Mouse (Mus musculus) erythroid progenitor cell, adult 5-6 weeks (primary cell): ENCODE results near the gene Pan2. TPM values are rescaled to one million over a fixed set of nuclear protein-coding genes. Genes with fewer than 3 reads are reported as not detected.
A peak's percentile ranks its signal among the peaks of the same experiment; 100 is the strongest.
"Not testable (repeated sequence)": the region's sequence is repeated elsewhere in the genome, so short reads cannot be mapped to it uniquely, and the experiment has no call there.

Source experiments
- ATAC-seq: replicated peaks from 2 replicates; pipeline ENCODE4 v1.8.0; 2016; ENCODE audit warnings: moderate number of reproducible peaks, mild to moderate bottlenecking, moderate TSS enrichment, inconsistent platforms; ENCODE audit not compliant: poor library complexity, low FRiP score, severe bottlenecking
- total RNA-seq, 2 experiments: library from RNA; stranded (forward) in 1 of 2; stranded (reverse) in 1 of 2; fragments of 150-400 nt in 1 of 2; fragments of 186-747, 209-891 nt in 1 of 2; gene quantifications; 2 replicates each; pipeline versions ENCODE4 v1.2.3 to v1.2.4; 2015 to 2017; ENCODE audit warnings: low replicate concordance in 2 of 2

Gene Pan2
- total RNA-seq, 2 experiments from 2014 or later = 27.0 to 34.8 TPM

DNA sequence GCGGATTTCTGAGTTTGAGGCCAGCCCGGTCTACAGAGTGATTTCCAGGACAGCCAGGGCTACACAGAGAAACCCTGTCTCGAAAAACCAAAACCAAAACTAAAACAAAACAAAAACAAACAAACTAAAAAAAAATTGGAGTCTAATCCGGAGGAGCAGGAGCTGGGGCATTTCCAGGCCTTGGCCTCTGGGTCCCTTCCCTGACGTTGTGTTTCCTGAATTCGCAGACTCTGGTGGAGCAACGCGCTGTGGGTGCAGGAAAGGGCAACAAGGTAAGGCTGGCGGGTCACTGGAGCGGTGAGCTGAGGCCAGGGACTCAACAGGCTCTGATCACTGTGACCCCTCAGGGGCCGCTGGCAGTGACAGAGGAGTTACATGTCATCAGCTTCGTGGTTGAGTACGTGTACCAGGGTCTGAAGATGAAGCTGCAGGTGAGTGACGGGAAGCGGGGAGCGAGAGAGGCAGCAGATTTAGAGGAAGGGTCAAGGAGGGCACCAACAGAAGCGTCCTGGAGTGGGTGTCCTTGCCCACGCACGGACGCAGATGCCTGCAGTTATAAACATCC lies 20.2 kb upstream of the Pan2 start:
- ATAC-seq = no peak

DNA sequence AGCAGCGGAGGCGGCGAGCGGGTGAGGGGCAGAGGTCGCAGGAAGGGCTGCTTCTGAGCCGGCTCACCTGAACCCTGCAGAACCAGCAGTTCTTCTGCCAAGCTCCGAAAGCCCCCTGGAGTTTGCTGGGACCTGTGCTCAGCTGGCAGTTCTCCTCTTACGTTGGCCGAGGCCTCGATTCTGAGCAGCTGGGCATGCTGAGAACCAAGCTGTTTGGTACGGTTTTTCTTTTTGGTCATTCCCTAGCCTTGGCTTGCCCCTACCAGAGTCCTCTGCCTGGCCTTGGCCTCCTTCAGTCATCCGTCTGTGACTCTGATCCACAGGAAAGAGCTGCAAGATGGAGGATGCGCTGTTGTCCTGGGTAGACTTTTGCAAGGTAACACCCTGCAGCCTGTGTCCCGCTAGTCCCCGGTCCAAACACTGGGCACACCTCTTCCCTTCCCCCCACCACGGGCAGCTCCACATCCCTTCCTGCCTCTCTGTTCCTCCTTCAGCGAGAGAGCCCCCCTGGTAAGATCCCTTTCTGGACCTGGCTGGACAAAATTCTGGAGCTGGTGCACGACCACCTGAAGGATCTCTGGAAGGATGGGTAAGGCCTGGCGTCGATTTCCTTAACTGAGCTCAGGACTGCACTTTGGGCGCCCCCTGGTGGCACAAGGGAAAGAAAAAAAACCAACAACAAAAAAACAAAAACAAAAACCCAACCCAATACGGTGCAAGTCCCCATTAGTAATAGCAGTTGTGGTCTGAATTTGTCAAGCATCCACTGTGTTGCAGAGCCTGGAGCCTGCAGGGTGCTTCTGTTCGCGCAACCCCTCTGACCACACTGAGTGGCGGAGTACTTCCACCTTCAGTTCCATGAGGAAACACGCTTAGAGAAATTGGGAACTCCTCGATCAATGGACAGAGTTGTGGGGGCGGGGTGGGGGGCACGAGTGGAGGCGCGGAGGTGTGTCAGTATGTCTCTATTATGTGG lies 19.2 kb upstream of the Pan2 start:
- peak; percentile 67 for ATAC-seq

DNA sequence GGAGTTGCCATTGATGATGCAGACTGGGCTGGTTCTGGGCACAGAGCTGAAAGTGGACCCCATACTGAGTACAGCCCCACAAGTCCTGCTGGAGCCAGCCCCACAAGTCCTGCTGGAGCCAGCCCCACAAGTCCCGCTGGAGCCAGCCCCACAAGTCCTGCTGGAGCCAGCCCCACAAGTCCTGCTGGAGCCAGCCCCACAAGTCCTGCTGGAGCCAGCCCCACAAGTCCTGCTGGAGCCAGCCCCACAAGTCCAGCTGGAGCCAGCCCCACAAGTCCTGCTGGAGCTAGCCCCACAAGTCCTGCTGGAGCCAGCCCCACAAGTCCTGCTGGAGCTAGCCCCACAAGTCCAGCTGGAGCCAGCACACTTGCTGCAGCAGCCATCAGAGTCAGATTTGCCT lies 12.5 kb upstream of the Pan2 start:
- ATAC-seq = not testable (repeated sequence)

DNA sequence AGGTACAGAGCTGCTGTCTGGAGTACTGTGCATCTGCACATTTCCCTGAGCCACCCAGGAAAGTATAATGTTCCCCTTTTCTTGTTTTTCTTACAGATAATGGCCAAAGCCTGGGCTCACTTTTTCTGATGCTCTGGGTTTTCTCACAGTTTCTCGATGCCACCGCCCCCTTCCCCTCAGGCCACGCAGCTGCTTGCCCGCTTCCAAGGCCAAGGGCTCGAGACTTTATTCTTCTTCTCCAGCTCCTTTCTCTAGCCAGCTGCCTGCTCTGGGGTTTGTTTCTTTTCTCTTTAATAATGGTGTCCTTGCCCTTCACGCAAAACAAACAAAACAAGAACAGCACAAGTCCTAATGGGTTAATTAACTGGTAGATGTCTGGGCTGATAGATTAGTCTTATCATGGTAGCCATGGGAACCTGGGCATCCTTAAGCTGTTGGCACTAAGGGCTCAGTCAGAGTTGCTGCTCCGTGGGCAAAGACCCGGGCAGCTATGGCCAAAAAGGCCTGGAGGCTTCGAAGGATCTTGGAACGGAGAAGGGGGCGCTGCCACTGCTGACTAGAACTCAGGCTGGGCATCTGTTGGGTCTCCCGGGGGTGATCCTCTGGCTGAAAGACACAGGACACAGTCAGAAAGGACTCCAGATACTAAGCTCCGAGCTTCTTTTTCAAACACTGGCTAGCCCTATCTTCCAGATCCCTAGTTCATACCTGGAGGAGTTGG lies 6.6 kb upstream of the Pan2 start:
- no peak for ATAC-seq

DNA sequence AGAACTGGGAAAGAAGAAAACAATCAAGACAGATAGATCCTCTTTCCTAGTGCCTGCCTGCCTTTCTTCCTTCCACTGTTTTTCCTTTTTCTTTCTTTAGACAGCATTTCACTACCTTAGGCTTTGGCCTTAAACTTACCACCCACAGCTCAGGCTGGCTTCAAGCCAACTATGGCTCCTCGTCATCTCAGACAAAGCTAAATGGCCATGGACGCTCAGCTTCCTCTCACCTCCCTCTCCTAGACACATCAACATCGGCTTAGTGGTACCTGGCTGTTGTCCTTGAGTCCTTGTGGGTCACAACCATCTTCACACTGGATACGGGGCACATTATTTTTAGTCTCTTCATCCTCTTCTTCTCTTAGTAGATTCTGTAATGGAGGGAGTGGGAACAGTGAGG lies 5.9 kb upstream of the Pan2 start:
- no peak for ATAC-seq

DNA sequence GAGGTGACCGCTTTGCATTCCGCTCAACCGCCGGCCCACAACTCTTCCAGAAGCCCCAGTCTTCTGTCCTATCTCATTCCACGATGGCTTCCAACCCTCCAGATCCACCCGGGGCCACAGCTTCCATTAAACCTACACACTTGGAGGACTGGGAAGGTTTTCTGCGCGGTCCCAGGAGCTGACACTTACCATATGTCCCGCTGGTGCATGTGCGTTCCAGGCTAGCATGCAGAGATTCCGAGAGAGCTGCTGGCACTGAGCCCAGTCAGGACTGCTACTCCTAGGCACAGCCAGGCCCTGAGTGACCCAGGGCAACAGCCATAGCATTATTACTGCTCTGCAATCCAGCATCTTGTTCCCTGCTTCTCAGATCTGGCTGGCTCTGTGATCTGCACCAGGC lies 5.5 kb upstream of the Pan2 start:
- ATAC-seq = no peak

DNA sequence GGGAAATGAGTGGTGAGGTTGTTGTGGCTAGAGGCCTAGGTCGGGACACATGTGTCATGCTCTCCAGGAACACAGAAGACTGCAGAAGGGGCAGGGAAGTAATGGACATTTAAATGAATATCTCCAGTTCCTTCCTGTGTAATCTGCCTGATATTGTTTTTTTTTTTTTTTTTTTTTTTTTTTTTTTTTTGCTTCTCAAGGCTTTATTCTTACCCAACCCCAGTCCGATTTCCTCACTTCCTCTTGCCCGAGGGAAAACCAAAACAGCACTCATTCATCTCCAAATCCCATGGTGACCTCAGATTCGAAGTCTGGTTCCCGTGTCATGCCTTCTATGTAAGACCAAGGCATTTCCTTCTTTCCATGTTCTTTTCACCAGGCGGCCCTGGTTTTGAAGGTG lies 4.9 kb upstream of the Pan2 start:
- ATAC-seq = no peak

DNA sequence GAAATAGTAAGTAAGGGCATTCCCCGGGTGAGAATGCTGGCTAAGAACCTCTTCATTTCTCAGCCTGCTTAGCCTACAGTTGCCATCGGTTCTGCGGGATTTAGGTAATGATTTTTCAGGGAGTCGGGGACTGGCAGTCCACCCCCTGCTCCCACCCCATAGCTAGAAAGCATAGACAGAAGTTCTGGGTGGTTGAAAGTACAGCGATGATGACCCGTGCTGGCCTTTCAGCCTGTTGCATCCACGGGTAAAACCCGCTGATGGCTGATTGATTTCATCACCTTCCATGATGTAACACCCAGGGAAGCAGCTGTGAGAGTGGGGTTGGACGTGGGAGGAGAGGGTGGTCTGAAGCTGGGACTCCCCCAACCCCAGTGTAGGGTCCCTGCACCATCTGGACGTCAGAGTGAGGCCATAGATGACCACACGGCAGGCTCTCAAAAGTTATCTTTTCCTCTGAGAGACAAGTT lies 4.4 kb upstream of the Pan2 start, which contains the start of gene Il23a:
Gene Il23a, minus strand, starts transcription at position 51 of the 470 bp plus-strand sequence.
- no peak for ATAC-seq

DNA sequence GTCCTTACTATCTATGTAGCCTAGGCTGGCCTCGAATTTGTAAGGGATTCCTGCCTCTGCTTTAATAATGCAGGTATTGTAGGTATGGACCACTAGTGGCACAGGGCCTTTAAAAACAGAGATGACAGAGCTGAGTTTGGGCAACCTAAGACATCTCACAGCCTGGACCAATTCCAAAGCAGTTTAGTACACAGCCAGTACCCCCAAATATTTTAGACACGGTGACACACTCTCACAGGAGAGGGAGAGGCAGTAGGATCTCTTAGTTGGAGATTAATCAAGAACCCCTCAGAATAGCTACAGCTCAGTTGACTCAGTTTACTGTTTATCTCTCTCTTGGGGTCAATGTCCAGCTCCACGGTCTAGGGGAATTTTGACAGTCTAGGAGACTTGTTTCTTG lies 778 bp upstream of the Pan2 start:
- ATAC-seq = peak; percentile 4; the same call in 1 of the 2 replicates

DNA sequence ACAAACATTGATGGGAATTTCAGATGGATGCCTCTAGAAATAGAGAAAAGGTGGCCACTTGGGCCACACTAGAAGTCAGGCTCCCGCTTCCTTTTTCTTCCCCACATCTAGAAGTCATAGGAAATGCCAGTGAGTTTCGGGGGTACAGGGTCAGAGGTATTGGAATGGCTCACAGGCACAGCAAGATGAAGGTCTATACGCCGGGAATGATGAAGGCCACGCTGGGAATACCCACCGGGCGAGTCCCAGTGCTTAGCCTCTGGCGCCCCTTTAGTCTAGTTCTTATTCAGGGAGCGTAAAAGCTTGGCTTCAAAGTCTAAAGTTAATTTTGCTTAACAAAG lies 380 bp upstream of the Pan2 start:
- ATAC-seq = peak; percentile 55

DNA sequence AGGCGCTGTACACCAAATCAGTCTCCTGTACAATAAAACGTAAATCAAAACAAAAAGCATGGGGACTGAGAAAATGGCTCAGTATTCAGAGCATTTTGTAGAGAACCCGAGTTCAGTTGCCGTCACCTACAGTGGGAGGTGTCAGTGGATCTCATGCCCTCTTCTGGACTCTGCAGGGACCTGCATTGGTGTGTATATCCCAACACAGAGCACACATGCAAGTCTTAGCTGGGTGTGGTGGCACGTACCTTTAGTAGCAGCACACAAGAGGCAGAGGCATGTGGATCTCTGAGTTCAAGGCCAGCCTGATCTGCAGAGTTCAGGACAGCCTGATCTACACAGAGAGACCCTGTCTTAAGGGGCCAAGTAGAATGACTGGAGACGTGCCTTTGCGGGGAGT lies 6.5 kb downstream of the Pan2 start:
- ATAC-seq = no peak

DNA sequence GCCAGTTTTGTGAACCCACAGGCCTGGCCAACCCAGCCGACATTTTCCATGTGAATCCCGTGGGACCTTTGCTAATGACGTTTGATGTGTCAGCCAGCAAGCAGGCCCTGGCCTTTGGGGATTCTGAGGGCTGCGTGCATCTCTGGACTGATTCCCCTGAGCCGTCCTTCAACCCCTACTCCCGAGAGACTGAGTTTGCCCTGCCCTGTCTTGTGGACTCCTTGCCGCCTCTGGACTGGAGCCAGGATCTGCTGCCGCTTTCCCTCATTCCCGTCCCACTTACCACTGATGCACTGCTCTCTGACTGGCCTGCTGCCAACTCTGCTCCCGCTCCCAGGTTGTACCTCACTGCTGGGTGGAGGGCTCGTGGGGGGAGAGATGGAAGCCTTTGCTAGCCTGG lies 7.0 kb downstream of the Pan2 start:
- ATAC-seq = no peak

DNA sequence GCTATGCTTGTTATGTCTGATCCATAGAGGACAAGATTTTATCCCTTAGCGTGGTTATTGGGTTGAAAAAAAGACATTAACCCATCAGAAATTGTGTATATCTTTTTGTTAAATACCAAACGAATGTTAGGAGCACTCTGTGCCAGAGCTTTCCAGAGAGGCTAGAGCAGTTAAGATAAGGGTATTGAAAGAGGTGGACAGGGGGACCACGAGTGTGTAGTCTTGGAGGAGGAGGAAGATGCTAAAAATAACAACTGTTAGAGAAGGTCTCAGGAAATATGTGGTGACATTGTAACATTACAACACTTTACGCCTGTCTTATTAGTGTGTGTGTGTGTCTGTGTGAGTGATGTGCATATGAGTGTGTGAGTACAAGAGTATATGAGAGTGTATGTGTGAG lies 7.8 kb downstream of the Pan2 start:
- no peak for ATAC-seq

DNA sequence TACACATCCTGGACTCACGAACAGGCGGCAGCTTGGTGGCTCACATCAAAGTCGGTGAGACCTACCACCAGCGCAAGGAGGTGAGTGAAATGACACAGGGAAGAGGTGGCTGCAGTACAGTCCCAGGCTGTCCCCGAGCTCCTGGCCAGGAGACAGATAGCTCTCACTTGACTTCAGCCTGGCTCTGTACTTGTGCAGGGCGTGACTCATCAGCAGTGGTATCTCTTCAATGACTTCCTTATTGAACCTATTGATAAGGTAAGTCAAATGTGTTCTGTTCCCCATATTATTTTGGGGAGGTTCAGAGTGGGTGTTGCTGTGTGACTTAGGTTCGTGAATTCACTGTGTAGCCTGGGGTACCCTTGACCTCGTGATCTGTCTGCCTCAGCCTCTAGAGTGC lies 12.4 kb downstream of the Pan2 start:
- 0 out of 2 replicates have a peak, but pooled peaks have one; percentile 21 for ATAC-seq

DNA sequence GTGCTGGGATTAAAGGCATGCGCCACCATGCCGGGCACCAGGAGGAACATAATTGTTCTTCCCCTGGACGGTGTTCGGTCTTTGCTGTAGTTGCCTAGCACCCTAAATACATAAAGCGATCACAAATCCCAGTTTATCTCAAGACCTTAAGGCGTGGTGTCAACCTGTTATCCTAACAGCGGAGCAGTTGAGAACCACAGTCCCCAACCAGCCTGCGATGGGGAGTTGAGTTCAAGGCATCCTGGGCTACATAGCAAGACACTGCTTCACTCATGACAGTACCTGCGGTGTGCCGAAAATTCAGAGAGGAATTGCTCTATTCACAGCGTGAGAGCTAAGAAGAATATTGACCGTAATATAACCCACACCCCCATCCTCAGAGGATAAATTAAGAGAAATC lies 18.5 kb downstream of the Pan2 start:
- ATAC-seq = no peak

DNA sequence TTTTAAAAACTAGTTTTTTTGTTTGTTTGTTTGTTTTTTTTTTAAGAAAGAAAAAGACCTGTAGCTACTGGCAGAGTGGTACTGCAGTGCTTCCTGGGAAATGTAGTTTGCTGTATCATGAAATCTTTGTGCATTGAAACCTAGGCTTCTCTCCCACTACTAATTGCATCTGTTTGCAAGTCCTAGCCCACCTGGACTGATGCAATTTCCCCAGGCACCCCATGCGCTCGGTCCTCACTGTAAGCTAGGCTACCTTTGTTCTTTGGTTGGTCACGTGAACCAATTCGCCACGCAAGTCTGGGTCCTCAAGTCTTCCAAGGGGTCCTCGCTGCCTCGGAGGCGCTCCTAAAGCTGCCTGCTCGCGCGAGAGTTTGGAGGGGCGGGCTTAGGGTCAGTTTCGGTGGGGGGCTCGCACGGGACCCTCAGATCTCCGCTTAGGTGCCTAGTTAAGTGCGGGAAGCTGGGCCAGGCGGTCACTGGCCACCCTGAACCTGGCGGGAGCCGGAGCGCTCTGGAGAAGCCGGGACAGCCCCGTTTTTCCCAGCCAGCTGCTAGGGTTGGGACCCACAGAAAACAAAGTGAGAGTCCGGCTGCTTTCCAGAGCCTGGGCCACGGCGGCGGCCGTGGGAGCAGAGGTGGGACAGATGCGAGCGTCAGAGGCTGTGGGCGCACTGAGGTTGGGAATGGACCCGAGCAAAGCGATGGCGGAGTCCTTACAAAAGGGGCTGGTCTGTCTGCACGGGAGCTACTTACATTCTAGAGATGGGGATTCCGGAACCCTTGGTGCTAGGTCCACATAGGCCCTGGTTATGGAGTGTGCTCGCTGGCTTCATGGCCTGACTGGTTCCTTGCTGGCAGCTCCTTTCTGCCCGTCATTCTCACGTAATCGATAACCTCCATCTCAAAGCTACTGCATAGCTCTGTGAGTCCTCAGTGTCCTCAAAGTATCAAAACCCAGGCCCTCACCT lies 19.3 kb downstream of the Pan2 start, which contains the start of gene Cnpy2:
Gene Cnpy2, plus strand, starts transcription at position 319 of the 968 bp plus-strand sequence.
- peak; percentile 77 for ATAC-seq

DNA sequence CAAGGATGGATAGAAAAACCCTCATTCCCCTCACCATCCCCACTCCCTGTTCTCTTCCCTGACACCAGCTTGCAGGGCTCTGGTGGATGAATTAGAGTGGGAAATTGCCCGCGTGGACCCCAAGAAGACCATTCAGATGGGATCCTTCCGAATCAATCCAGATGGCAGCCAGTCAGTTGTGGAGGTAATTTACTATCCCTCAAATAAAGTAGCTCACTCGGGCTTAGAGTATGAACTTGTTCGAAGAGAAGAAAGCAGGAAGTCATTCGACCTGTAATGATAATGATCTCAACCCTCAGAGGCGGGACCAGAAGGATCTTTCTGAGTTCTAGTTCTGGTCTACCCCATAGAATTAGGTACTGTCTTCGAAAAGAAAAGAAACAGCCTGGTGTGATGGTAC lies 20.4 kb downstream of the Pan2 start:
- ATAC-seq = no peak

DNA sequence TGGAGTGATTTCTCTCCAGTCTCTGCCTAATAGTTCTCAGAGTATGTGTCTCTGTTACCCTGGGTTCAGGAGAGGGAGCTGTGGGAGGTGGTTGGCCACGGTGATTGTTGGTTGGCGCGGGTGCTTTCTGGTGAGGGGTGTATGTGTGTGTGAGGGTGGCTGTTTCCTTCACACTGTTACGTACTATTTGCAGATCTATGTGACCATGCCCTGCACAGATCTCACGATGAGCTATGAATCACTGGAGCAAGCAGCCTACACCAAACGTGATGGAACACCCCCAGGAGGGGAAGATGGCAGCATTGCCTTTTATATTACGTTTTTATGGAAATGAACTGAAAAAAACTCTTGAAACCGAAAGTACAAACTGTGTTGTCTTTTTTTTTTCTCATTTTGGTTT lies 23.7 kb downstream of the Pan2 start:
- ATAC-seq = no peak

DNA sequence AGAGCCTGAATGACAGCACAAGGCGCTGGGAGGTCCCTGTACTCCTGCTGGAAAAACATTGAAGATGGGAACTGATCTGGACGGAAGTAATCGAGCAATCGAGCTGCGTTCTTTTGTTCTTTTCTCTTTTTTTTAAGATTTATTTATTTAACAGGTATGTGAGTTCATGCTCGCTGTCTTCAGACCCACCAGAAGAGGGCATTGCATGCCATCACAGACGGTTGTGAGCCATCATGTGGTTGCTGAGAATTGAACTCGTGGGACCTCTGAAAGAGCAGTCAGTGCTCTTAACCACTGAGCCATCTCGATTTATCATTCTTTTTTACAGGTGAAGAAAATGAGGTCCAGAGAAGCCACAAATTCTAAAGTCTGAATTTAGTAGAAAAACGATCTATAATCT lies 24.5 kb downstream of the Pan2 start:
- ATAC-seq = no peak
